Mouse (Mus musculus) bone marrow macrophage, adult 2 months (primary cell): ENCODE results near the gene Ext2.

ENCODE experiments used
- CTCF ChIP-seq: IDR thresholded peaks from 2 replicates; pipeline ENCODE4 v1.5.1; 2012; ENCODE audit warnings: low read depth, mild to moderate bottlenecking, low read length, moderate library complexity
- POLR2A ChIP-seq: IDR thresholded peaks from 2 replicates; pipeline ENCODE4 v1.6.1; 2012; ENCODE audit warnings: mild to moderate bottlenecking, low read depth, low read length, borderline replicate concordance

DNA sequence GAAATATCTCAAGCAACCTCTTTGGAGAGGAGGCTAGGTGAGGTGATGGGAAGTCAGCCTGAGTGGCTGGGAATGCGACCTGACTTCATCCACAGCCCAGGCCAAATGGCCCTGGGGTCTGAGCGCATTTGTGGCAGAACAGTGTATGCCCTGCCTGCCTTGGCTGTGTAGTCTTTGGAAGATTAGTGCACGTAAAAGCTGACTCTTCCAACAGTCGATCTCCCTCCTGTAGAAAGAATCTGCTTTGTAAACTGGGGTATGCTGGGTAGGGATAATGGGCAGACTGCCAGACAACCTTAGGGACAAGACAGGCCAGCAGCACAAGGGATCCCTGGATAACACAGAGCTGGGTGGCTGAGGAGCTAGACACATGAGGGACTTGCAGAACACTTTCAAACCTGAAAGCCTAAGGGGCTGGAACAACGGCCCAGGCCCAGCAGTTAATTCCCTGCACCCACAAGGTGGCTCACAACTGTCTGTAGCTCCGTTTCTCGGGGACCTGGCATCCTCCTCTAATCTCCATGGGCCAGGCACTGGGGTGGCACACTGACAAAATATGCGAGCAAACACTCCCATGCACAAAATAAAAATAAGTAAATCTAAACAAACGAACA is 38.3 kb downstream of the Ext2 start:
- no peak for TF ChIP-seq POLR2A
- TF ChIP-seq CTCF, result no peak
